Mouse (Mus musculus): ENCODE measurements around the gene Itgb2l. TPM values are rescaled to one million over a fixed set of nuclear protein-coding genes. Genes with fewer than 3 reads are reported as not detected.

Gene Itgb2l
- polyA plus RNA-seq, 1 experiment from 2014 or later = 0.23 TPM

DNA sequence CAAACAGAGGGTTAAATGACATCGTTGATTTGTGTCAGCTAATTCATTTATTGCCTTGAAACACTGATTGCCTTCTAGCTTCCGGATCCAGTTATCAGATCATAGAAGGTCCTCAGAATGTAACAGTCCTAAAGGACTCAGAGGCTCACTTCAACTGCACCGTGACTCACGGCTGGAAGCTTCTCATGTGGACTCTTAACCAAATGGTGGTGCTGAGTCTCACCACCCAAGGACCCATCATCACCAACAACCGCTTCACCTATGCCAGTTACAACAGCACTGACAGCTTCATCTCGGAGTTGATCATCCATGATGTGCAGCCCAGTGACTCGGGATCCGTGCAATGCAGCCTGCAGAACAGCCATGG, 70.7 kb downstream of the Itgb2l start:
- ATAC-seq (ENCODE audit: low FRiP score, low TSS enrichment) = no peak
- TF ChIP-seq EP300 (optimal IDR thresholded peaks at IDR 0.05) (no peak), CTCF (IDR thresholded peaks at IDR 0.05; ENCODE audit: low read depth) (no peak)
- H3K4me3 ChIP-seq (ENCODE audit: low read depth, low read length) = no peak overlapping the region
- no peak overlapping the region for H3K27ac ChIP-seq (replicated peaks)
- H3K4me1 ChIP-seq (replicated peaks; ENCODE audit: control insufficient read depth, insufficient read depth) = no peaks in the 10 kb centered on the region
- DNase-seq (ENCODE audit: low spot score) = no peak
- no peaks in the 10 kb centered on the region for H3K36me3 ChIP-seq (ENCODE audit: control insufficient read depth, insufficient read depth, low read length)
- H3K9me3 ChIP-seq (ENCODE audit: control insufficient read depth, low read length) = no peaks in the 10 kb centered on the region
- H3K4me2 ChIP-seq (replicated peaks; ENCODE audit: low read depth) = no peak overlapping the region
- no peak overlapping the region for H3K9ac ChIP-seq (ENCODE audit: low read length)
- WGBS = 80% methylated on average over 8 of the region's 8 CpGs
- no peaks in the 10 kb centered on the region for H3K27me3 ChIP-seq (ENCODE audit: control insufficient read depth, insufficient read depth, low read length)

Other genes starting within 250 kb of the Itgb2l start
- 32.1 and 35.6 TPM in 2 replicates for gene Sh3bgr, start 243.2 kb downstream of the Itgb2l start, polyA plus RNA-seq (2015; fragmentation: Nextera tagmentation; extraction: Ambion mirVana)
- gene B3galt5, start 207.8 kb downstream of the Itgb2l start, polyA plus RNA-seq (2015; fragmentation: Nextera tagmentation; extraction: Ambion mirVana) = 8.7 and 10.6 TPM in 2 replicates
- 64.5 and 71.2 TPM in 2 replicates for gene Pcp4, start 24.0 kb upstream of the Itgb2l start, polyA plus RNA-seq (2015; fragmentation: Nextera tagmentation; extraction: Ambion mirVana)

Data from stomach, postnatal 0 days (tissue).